9 mouse cellular contexts compared by ENCODE assay signal in the genomic region with DNA sequence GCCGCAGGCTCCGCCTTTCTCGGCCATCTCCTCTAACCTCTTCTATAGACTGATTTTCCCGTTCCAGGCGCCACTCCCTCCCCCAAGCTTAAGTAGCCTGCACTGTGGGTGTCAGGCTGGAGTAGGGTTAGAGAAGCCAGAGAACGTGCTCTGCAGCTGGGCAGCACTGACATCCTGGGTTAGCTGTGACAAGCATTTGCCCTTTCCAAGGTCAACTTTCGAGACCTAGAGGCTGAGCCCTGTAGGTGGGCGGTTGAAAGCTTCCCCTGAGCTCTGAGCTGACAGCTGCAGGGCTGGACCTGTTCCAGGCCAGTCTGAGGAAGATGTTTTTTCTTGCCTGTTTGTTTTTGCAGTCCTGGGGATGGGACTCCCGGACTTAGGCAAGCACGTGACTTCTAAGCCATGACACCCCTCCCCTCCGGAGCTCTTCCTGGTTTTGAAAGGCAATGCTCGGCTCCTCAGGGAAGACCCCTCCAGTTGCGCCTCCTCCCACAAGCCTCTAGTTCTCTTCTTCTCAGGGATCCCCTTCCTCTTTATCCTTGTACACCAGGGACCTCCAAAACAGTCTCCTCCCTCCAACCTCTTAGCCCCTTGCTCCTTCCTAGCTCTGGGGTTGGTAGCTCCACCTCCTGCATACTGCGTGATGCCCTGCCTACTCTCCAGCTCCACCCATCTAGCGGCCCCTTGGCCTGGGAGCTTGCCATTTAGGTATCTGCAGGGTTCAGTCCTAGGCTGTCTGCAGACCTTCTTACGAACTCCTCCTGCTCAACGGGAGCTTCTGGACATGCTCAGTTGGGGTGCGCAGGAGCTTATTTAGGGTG. TPM values are rescaled to one million over a fixed set of nuclear protein-coding genes. Genes with fewer than 3 reads are reported as not detected.
DNase-seq lines count a peak whose midpoint lies in the region; ATAC-seq and TF ChIP-seq lines count a peak whose summit lies in the region.
"Had no signal": no experiment of that assay in that cellular context is flagged by ENCODE, and none has a peak within 500 bp of the region (broad histone marks: within the 10 kb centered on the region; RNA-seq: fewer than 3 reads in every experiment).

No protein-coding gene starts in this region.

- WGBS in forebrain, embryonic 16.5 days: 10% methylated on average over 18 of the region's 18 CpGs
- 11% methylated on average over 18 of the region's 18 CpGs for WGBS in limb, embryonic 10.5 days
- WGBS in stomach, postnatal 0 days: 7% methylated on average over 18 of the region's 18 CpGs

- no peaks in the 10 kb centered on the region for H3K27me3 ChIP-seq in forebrain, embryonic 16.5 days (replicated peaks; ENCODE audit: control insufficient read depth, insufficient read depth, low read length)
- H3K27me3 ChIP-seq in limb, embryonic 10.5 days (ENCODE audit: low read depth, poor library complexity, severe bottlenecking): peaks cover 14% of the 10 kb centered on the region
- H3K27me3 ChIP-seq in stomach, postnatal 0 days (ENCODE audit: control insufficient read depth, insufficient read depth, low read length): no peaks in the 10 kb centered on the region

- no peak overlapping the region for H3K27ac ChIP-seq in forebrain, embryonic 16.5 days (ENCODE audit: low read length)
- H3K27ac ChIP-seq in limb, embryonic 10.5 days: peak overlapping the region; percentile 25; the same call in 1 of the 2 replicates
- H3K27ac ChIP-seq in stomach, postnatal 0 days (replicated peaks): no peak overlapping the region

- no peak for TF ChIP-seq CTCF in stomach, postnatal 0 days (IDR thresholded peaks at IDR 0.05; ENCODE audit: low read depth)

- no peak for TF ChIP-seq EP300 in stomach, postnatal 0 days (optimal IDR thresholded peaks at IDR 0.05)

- H3K4me3 ChIP-seq in forebrain, embryonic 16.5 days (replicated peaks; ENCODE audit: low read length): peak overlapping the region; percentile 10; the same call in 1 of the 2 replicates
- H3K4me3 ChIP-seq in limb, embryonic 10.5 days: peak overlapping the region; percentile 45
- peak overlapping the region; percentile 24 for H3K4me3 ChIP-seq in stomach, postnatal 0 days (ENCODE audit: low read depth, low read length)

- H3K4me1 ChIP-seq in forebrain, embryonic 16.5 days (replicated peaks; ENCODE audit: control insufficient read depth, insufficient read depth, low read length): peaks cover 8% of the 10 kb centered on the region
- H3K4me1 ChIP-seq in limb, embryonic 10.5 days: peaks cover 30% of the 10 kb centered on the region
- no peaks in the 10 kb centered on the region for H3K4me1 ChIP-seq in stomach, postnatal 0 days (replicated peaks; ENCODE audit: control insufficient read depth, insufficient read depth)

- no peak overlapping the region for H3K9ac ChIP-seq in forebrain, embryonic 16.5 days (replicated peaks; ENCODE audit: low read depth, low read length)
- no peak overlapping the region; the same call in none of the 2 replicates for H3K9ac ChIP-seq in stomach, postnatal 0 days (ENCODE audit: low read length)

- peak overlapping the region; percentile 46 for H3K4me2 ChIP-seq in forebrain, embryonic 16.5 days (ENCODE audit: low read length)
- H3K4me2 ChIP-seq in stomach, postnatal 0 days (replicated peaks; ENCODE audit: low read depth): peak overlapping the region; percentile 54

- peak; percentile 10 for DNase-seq in urinary bladder, postnatal 14 days (ENCODE audit: low spot score)
- DNase-seq in urinary bladder, postnatal 10 days (ENCODE audit: low spot score): no peak
- peak; percentile 35 for DNase-seq in limb, embryonic 10.5 days (ENCODE audit: low spot score)
- peak; percentile 28 for DNase-seq in stomach, postnatal 0 days (ENCODE audit: low spot score)
- no peak for DNase-seq in B cell, adult 2 months

- peak; percentile 58 for ATAC-seq in forebrain, embryonic 16.5 days
- ATAC-seq in hematopoietic stem cell, adult 5-6 weeks (replicated peaks in 1 of 2; ENCODE audit: insufficient read depth in 1 of 2, low FRiP score in 2 of 2, low TSS enrichment in 1 of 2, low read depth in 1 of 2, poor library complexity in 2 of 2, severe bottlenecking in 2 of 2): peak; percentile 50 to 55; a peak in 3 of 4 replicates
- ATAC-seq in megakaryocyte-erythroid progenitor cell, adult 5-6 weeks (replicated peaks; ENCODE audit: low FRiP score, low TSS enrichment, poor library complexity, severe bottlenecking): peak; percentile 61
- peak; percentile 51 for ATAC-seq in stomach, postnatal 0 days (ENCODE audit: low FRiP score, low TSS enrichment)

- H3K9me3 ChIP-seq in forebrain, embryonic 16.5 days (ENCODE audit: control insufficient read depth, low read length): no peaks in the 10 kb centered on the region
- H3K9me3 ChIP-seq in limb, embryonic 10.5 days (replicated peaks): no peaks in the 10 kb centered on the region
- no peaks in the 10 kb centered on the region for H3K9me3 ChIP-seq in stomach, postnatal 0 days (ENCODE audit: control insufficient read depth, low read length)

- no peaks in the 10 kb centered on the region for H3K36me3 ChIP-seq in forebrain, embryonic 16.5 days (ENCODE audit: control insufficient read depth, insufficient read depth)
- H3K36me3 ChIP-seq in limb, embryonic 10.5 days: no peaks in the 10 kb centered on the region
- no peaks in the 10 kb centered on the region for H3K36me3 ChIP-seq in stomach, postnatal 0 days (ENCODE audit: control insufficient read depth, insufficient read depth, low read length)

RNA-seq across cellular contexts. Expression of gene Drd5, which starts 47.7 kb away (rescaled TPM):
- polyA plus RNA-seq in forebrain, embryonic 16.5 days (2015; fragmentation: Nextera tagmentation; extraction: Ambion mirVana): 0.27 and 0.34 TPM in 2 replicates
- not detected in 2 replicates for total RNA-seq in hematopoietic stem cell, adult 5-6 weeks (2017)
- polyA plus RNA-seq in limb, embryonic 10.5 days (2016; fragmentation: Nextera tagmentation; extraction: Ambion mirVana): not detected in 2 replicates
- not detected in 2 replicates for total RNA-seq in megakaryocyte-erythroid progenitor cell, adult 5-6 weeks (2014; fragmentation: Nextera tagmentation)
- not detected in 2 replicates for total RNA-seq in megakaryocyte-erythroid progenitor cell, adult 5-6 weeks (2017)
- polyA plus RNA-seq in stomach, postnatal 0 days (2015; fragmentation: Nextera tagmentation; extraction: Ambion mirVana): not detected in 2 replicates
- total RNA-seq: adrenal gland, adult 18-20 months had no signal

Comparison
In these comparisons a context has a peak if more than half of its experiments do, and no peak if none do; other contexts are left out.
1. DNase-seq: peak in urinary bladder, postnatal 14 days (single experiment), limb, embryonic 10.5 days (single experiment) and stomach, postnatal 0 days (single experiment); none in urinary bladder, postnatal 10 days (single experiment) and B cell, adult 2 months (0 of 2).
2. Peak in every context shown above with its lines, with median percentiles within 50 percentile points of each other: ATAC-seq and H3K4me3 ChIP-seq.